Mouse (Mus musculus): Measurements from ENCODE around the gene Rps23.

DNA sequence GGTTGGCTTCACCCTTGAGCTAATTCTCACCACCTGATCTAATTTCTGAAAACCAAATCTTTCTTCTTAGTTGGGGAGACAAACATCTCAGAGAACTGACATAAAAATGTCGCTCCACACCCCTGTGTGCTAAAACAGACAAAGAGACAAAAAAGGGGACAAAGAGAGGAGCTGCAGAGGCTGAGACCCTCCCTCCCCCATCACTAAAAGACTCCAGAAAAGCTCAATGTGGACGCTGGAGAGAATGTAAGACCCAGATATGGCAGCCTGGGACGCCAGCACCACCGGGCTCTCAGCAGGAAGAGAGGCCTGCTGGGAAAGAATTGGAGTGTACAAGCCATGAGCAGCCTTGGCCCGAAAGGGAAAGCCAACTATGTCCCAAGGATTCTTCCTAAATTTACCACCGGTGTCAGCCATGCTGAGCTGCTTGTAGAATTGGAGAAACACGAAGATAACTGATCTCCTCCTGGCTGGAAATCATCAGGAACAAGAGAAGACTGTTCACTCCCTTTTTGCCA lies 9.0 kb upstream of the Rps23 start:
- TF ChIP-seq CTCF (IDR thresholded peaks at IDR 0.05; ENCODE audit: control insufficient read depth, insufficient read depth, insufficient read length) (no peak), USF1 (IDR thresholded peaks at IDR 0.05; ENCODE audit: low read depth) (no peak), MYOD1 (IDR thresholded peaks at IDR 0.05; ENCODE audit: control insufficient read depth, insufficient read length, low read depth) (no peak), CEBPB (IDR thresholded peaks at IDR 0.05; ENCODE audit: low read depth) (no peak), MAX (IDR thresholded peaks at IDR 0.05) (no peak), MYOG (IDR thresholded peaks at IDR 0.05; ENCODE audit: control insufficient read depth, extremely low read depth, insufficient read length) (no peak), FOSL1 (IDR thresholded peaks at IDR 0.05; ENCODE audit: insufficient read depth, low read length, poor library complexity, severe bottlenecking) (no peak)

Data from C2C12 (cell line).